Mouse (Mus musculus) forebrain, embryonic 16.5 days (tissue): ENCODE measurements at regions not wholly inside any gene's neighbourhood (a gene's known extent, or its start where the extent isn't known, plus 50 kb on each side); places are given as distances from the start of the nearest gene placed in this dataset.
A peak's percentile ranks its signal among the peaks of the same experiment; 100 is the strongest.

Source experiments
- ATAC-seq: fragments of 200-750 bp; cut with Nextera tagmentation; 2 replicates; pipeline ENCODE4 v1.8.0; 2017; ENCODE audit warnings: mild to moderate bottlenecking, moderate library complexity
- H3K27ac ChIP-seq: fragments of 300-500 bp; sonication (generic); 2 replicates; pipeline ENCODE4 v1.5.1; 2014; ENCODE audit warnings: low read length, control low read depth
- H3K27me3 ChIP-seq: fragments of 300-500 bp; sonication (generic); replicated peaks from 2 replicates; pipeline ENCODE4 v1.6.1; 2014; ENCODE audit warnings: low read length; ENCODE audit not compliant: control insufficient read depth, insufficient read depth
- H3K36me3 ChIP-seq: fragments of 300-500 bp; sonication (generic); 2 replicates; pipeline ENCODE4 v1.6.1; 2014; ENCODE audit not compliant: control insufficient read depth, insufficient read depth
- H3K4me1 ChIP-seq: fragments of 300-500 bp; sonication (generic); replicated peaks from 2 replicates; pipeline ENCODE4 v1.6.1; 2014; ENCODE audit warnings: low read length; ENCODE audit not compliant: control insufficient read depth, insufficient read depth
- H3K4me2 ChIP-seq: fragments of 300-500 bp; sonication (generic); 2 replicates; pipeline ENCODE4 v1.6.1; 2014; ENCODE audit warnings: mild to moderate bottlenecking, low read length, control low read depth
- H3K4me3 ChIP-seq: fragments of 300-500 bp; sonication (generic); replicated peaks from 2 replicates; pipeline ENCODE4 v1.5.1; 2014; ENCODE audit warnings: mild to moderate bottlenecking, low read length, control low read depth
- H3K9ac ChIP-seq: fragments of 300-500 bp; sonication (generic); replicated peaks from 2 replicates; pipeline ENCODE4 v1.6.1; 2014; ENCODE audit warnings: low read depth, low read length, control low read depth
- H3K9me3 ChIP-seq: fragments of 300-500 bp; sonication (generic); 2 replicates; pipeline ENCODE4 v1.6.1; 2016; ENCODE audit warnings: low read length; ENCODE audit not compliant: control insufficient read depth
- WGBS: fragments of 180-500 bp; shearing (Covaris S2); extraction: QIAGEN DNeasy Blood & Tissue Kit; methylation state at CpG from one replicate; pipeline ENCODE4 v1.1.7; 2014; 5-methylcytosine and 5-hydroxymethylcytosine counted together

GRCm38 (mm10) chr14:105815281-105815680, 81.3 kb downstream of the Spry2 start:
- H3K4me3 ChIP-seq = peak overlapping the region; percentile 33
- no peaks in the 10 kb centered on the region for H3K9me3 ChIP-seq
- peak; percentile 65 for ATAC-seq
- H3K4me2 ChIP-seq = peak overlapping the region; percentile 55
- no peaks in the 10 kb centered on the region for H3K36me3 ChIP-seq
- H3K4me1 ChIP-seq = peaks cover 9% of the 10 kb centered on the region
- 2% methylated on average over 12 of the region's 12 CpGs for WGBS
- H3K9ac ChIP-seq = peak overlapping the region; percentile 26; the same call in 1 of the 2 replicates
- H3K27ac ChIP-seq = no peak overlapping the region
- H3K27me3 ChIP-seq = no peaks in the 10 kb centered on the region

DNA sequence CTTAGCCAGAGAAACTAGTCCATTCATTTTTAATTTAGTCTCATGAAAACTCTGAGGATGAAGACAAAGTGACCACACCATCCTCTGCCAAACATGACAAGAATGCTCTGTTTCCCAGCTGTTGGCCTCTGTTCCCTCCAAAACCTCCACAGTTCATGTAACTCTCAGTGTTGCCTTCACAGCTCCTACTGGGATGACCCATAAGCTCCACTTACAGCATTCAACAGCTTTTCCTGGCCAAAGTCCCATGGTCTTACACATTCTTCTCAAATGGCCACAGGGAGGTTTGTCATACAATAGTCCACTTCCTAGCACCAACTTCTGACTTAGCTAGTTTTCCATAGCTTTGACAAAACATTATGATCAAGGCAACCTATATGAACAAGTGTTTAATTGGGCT, 83.0 kb downstream of the Spry2 start:
- Histone ChIP-seq H3K9me3 (no peaks in the 10 kb centered on the region), H3K9ac (no peak overlapping the region), H3K4me2 (no peak overlapping the region), H3K4me1 (peaks cover 9% of the 10 kb centered on the region), H3K36me3 (no peaks in the 10 kb centered on the region), H3K27me3 (no peaks in the 10 kb centered on the region), H3K4me3 (no peak overlapping the region), H3K27ac (no peak overlapping the region)
- no peak for ATAC-seq

DNA sequence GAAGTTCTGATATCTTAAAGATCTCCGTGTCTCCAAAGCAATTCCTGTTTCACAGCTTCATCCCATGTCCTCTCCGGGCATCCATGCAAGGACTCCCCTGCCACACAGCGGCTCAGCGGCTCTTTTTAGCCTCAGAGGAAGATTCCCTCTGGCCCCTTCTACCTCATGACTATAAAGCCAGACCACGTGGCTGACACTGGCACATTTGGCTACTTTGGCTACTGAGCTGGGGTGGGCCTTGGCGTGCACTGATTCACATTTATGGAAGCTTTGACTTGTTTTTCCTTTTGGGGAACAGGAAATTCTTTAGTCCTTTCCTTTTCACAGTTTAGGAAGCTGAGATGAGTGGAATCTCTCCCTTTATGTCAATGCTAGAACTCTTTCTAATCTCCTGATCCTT, 83.5 kb downstream of the Spry2 start:
- Histone ChIP-seq H3K4me2 (no peak overlapping the region), H3K9me3 (no peaks in the 10 kb centered on the region), H3K4me3 (no peak overlapping the region), H3K27ac (no peak overlapping the region), H3K36me3 (no peaks in the 10 kb centered on the region), H3K27me3 (no peaks in the 10 kb centered on the region), H3K4me1 (peaks cover 9% of the 10 kb centered on the region), H3K9ac (no peak overlapping the region)
- 94% methylated on average over 6 of the region's 6 CpGs for WGBS
- ATAC-seq = no peak

DNA sequence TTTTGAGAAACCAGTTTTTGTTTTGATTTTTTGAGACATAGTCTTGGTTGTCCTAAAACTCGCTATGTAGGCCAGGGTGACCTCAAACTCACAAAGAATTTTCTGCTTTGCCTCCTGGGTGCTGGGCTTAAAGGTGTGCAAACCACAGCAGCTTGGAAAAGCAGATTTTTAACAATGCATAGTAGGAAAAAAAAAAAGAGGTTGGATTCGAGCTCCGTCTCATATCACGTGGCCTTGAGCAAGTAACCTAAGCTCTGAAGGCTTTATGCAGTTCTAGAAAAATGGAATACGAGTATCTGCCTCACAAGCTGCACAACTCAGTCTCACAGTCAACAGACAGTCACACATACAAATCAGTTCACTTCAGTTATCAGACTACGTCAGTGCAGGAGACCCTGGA, 90.9 kb downstream of the Spry2 start:
- H3K4me3 ChIP-seq = no peak overlapping the region
- H3K9ac ChIP-seq = no peak overlapping the region
- no peaks in the 10 kb centered on the region for H3K9me3 ChIP-seq
- peaks cover 7% of the 10 kb centered on the region; the same call in 1 of the 2 replicates for H3K4me1 ChIP-seq
- no peak for ATAC-seq
- H3K4me2 ChIP-seq = no peak overlapping the region
- H3K36me3 ChIP-seq = no peaks in the 10 kb centered on the region
- 84% methylated on average over 6 of the region's 6 CpGs for WGBS
- H3K27me3 ChIP-seq = no peaks in the 10 kb centered on the region
- H3K27ac ChIP-seq = no peak overlapping the region

GRCm38 (mm10) chr14:105805362-105805761, 91.3 kb downstream of the Spry2 start:
- Histone ChIP-seq H3K4me3 (no peak overlapping the region), H3K27me3 (no peaks in the 10 kb centered on the region), H3K4me1 (peaks cover 7% of the 10 kb centered on the region; the same call in 1 of the 2 replicates), H3K27ac (no peak overlapping the region), H3K4me2 (no peak overlapping the region), H3K36me3 (no peaks in the 10 kb centered on the region), H3K9ac (no peak overlapping the region), H3K9me3 (no peaks in the 10 kb centered on the region)
- WGBS = 86% methylated on average over 5 of the region's 5 CpGs
- no peak for ATAC-seq

DNA sequence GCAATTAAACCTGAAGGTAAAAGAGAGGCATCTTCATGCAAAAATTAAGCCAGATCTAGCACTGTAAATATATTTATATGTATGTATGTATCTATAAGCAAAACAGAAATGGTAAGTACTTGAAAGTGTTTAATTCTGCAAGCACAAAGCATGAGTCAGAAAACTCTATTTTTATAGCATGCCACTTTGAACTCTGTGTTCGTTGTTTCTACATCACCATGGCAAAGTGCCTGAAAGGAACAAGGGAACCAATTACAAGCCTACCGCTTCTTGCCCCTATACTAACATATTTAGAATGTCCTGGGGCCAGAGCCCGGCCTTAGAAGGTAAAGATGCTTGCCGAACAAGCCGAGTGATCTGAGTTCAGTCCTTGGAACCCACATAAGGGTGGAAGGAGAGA, 91.9 kb downstream of the Spry2 start:
- Histone ChIP-seq H3K27me3 (no peaks in the 10 kb centered on the region), H3K27ac (no peak overlapping the region), H3K4me3 (no peak overlapping the region), H3K4me2 (no peak overlapping the region), H3K9ac (no peak overlapping the region), H3K9me3 (no peaks in the 10 kb centered on the region), H3K4me1 (peaks cover 7% of the 10 kb centered on the region; the same call in 1 of the 2 replicates), H3K36me3 (no peaks in the 10 kb centered on the region)
- ATAC-seq = no peak
- WGBS = 69% methylated on average over 5 of the region's 5 CpGs

- peaks cover 9% of the 10 kb centered on the region; the same call in 1 of the 2 replicates for H3K4me1 ChIP-seq
- H3K9me3 ChIP-seq = no peaks in the 10 kb centered on the region
- no peak overlapping the region for H3K4me2 ChIP-seq
- H3K36me3 ChIP-seq = no peaks in the 10 kb centered on the region
- ATAC-seq = no peak
- WGBS = 43% methylated on average over 7 of the region's 7 CpGs
- H3K9ac ChIP-seq = no peak overlapping the region
- H3K27ac ChIP-seq = no peak overlapping the region
- no peaks in the 10 kb centered on the region for H3K27me3 ChIP-seq
- H3K4me3 ChIP-seq = no peak overlapping the region
These were observed 93.3 kb downstream of the Spry2 start for GRCm38 (mm10) chr14:105803281-105803680.

- H3K9ac ChIP-seq = no peak overlapping the region
- no peak for ATAC-seq
These were observed 93.9 kb downstream of the Spry2 start for GRCm38 (mm10) chr14:105802529-105803280.

DNA sequence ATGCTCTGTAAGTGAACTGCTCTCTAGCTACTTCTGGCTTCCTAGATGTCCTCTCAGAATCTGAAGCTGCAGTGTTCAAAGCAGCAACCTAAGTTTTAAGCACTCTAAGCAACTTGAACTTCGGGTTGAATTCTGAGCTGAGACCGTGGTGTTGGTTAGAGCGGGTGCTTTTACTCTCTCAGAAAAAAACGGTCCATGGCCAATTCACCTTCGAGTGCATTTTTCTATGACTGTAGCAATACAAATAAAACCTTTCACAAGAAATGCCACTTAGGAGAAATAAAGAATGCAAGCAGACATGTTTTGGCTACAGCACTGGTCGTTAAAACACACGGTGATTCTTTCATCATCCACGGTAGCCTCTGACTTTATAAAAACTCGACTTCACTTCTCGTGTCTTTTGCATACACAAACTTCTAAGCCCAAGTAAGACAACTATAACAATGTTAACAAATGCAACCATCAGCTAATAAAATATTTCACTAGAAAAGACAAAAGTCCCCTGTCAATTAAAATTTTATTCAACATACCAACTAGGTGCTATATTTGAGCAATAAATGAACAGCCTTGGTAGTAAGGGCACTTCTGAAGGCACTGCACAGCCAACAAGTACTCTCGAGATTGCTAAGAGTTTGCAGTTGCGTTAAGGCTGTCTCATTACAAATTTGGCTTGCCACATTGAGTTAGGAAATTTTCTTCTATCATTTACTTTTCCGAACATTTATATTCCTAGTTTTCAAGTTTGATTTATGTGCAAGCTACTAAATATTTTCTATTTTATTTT, 96.3 kb downstream of the Spry2 start:
- 56% methylated on average over 13 of the region's 13 CpGs for WGBS
- no peak overlapping the region for H3K27ac ChIP-seq
- no peak overlapping the region for H3K4me3 ChIP-seq
- H3K9me3 ChIP-seq = no peaks in the 10 kb centered on the region
- no peak overlapping the region for H3K4me2 ChIP-seq
- no peak overlapping the region for H3K9ac ChIP-seq
- H3K36me3 ChIP-seq = no peaks in the 10 kb centered on the region
- 0 out of 2 replicates have a peak, but pooled peaks cover 2% of the 10 kb centered on the region for H3K27me3 ChIP-seq
- ATAC-seq = no peak
- peaks cover 9% of the 10 kb centered on the region; the same call in 1 of the 2 replicates for H3K4me1 ChIP-seq

More at GRCm38 (mm10) chr14:105802529-105803280, 93.9 kb downstream of the Spry2 start:
- H3K4me2 ChIP-seq = peak overlapping the region; percentile 3; the same call in 1 of the 2 replicates
- H3K9me3 ChIP-seq = no peaks in the 10 kb centered on the region
- WGBS = 21% methylated on average over 18 of the region's 18 CpGs
- H3K36me3 ChIP-seq = no peaks in the 10 kb centered on the region
- H3K4me1 ChIP-seq = peaks cover 9% of the 10 kb centered on the region; the same call in 1 of the 2 replicates
- no peak overlapping the region for H3K27ac ChIP-seq
- no peaks in the 10 kb centered on the region for H3K27me3 ChIP-seq
- no peak overlapping the region for H3K4me3 ChIP-seq
